Mouse (Mus musculus): ENCODE measurements around the gene Tpo. TPM values are rescaled to one million over a fixed set of nuclear protein-coding genes. Genes with fewer than 3 reads are reported as not detected.

Gene Tpo
- polyA plus RNA-seq (2016; fragmentation: Nextera tagmentation; extraction: Ambion mirVana), result not detected in 2 replicates

DNA sequence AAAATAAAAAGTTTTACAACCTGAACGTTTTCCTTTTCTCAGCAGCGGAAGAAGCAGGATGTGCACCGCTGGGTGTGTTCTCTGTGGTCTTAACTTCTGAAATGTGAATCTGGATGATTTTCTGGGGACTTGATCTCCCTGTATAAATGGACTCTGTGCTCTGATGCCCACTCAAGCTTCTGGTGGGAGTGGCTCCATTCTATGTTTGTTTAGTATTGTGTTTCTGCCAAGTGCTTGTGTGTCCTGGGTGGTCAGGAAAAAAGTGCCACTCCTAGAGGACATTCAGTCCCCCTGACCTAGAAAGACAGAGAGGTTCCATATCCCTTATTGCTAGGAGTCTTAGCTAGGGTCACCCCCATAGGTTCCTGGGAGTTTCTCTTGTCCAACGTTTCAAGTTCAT, at the start of gene Tpo:
Gene Tpo, minus strand, starts transcription at position 101 of the 400 bp plus-strand sequence.
- H3K27me3 ChIP-seq (ENCODE audit: poor library complexity, severe bottlenecking), result no peaks in the 10 kb centered on the region
- DNase-seq (ENCODE audit: extremely low spot score, low spot score), result no peak
- WGBS, result 94% methylated on average over 4 of the region's 4 CpGs
- H3K4me3 ChIP-seq, result no peak within 1 kb of the TSS
- no peaks in the 10 kb centered on the region for H3K4me1 ChIP-seq
- H3K36me3 ChIP-seq (replicated peaks), result no peaks in the 10 kb centered on the region
- H3K9me3 ChIP-seq, result no peaks in the 10 kb centered on the region
- H3K27ac ChIP-seq, result no peak within 1 kb of the TSS

- WGBS, result 88% methylated on average over 3 of the region's 3 CpGs
- H3K27ac ChIP-seq, result no peak overlapping the region
- DNase-seq (ENCODE audit: extremely low spot score, low spot score), result no peak
- H3K4me3 ChIP-seq, result no peak overlapping the region
- H3K4me1 ChIP-seq, result no peaks in the 10 kb centered on the region
- no peaks in the 10 kb centered on the region for H3K27me3 ChIP-seq (ENCODE audit: poor library complexity, severe bottlenecking)
- H3K36me3 ChIP-seq (replicated peaks), result no peaks in the 10 kb centered on the region
- no peaks in the 10 kb centered on the region for H3K9me3 ChIP-seq
Measured at GRCm38 (mm10) chr12:30181721-30182120, 49.3 kb upstream of the Tpo start.

DNA sequence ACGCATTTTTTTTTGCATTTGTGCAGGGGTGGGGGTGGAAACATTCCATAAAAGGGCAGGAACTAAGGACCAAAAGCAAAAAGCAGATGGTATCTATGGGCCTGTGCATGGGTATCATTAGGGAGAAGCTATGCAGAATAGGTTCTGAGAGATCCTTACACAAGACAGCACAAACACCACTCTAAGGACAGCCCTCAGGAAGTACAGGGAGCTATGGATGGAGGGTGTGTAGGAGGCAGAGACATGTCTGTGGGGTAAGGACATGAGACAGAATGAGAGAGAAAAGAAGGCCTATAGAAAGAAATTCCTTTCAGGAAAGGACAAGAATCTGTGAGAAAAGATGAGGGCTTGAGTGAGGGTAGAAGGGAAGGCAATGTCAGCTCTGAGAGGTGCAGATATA, 47.2 kb upstream of the Tpo start:
- Histone ChIP-seq H3K27me3 (ENCODE audit: poor library complexity, severe bottlenecking) (no peaks in the 10 kb centered on the region), H3K4me1 (no peaks in the 10 kb centered on the region), H3K36me3 (replicated peaks) (no peaks in the 10 kb centered on the region), H3K4me3 (no peak overlapping the region), H3K9me3 (no peaks in the 10 kb centered on the region), H3K27ac (no peak overlapping the region)
- DNase-seq (ENCODE audit: extremely low spot score, low spot score), result no peak
- 77% methylated on average over 1 of the region's 1 CpGs for WGBS

- Histone ChIP-seq H3K36me3 (replicated peaks) (no peaks in the 10 kb centered on the region), H3K4me1 (no peaks in the 10 kb centered on the region), H3K27me3 (ENCODE audit: poor library complexity, severe bottlenecking) (no peaks in the 10 kb centered on the region), H3K27ac (no peak overlapping the region), H3K9me3 (no peaks in the 10 kb centered on the region), H3K4me3 (no peak overlapping the region)
- WGBS, result 91% methylated on average over 6 of the region's 6 CpGs
- DNase-seq (ENCODE audit: extremely low spot score, low spot score), result no peak
Measured at GRCm38 (mm10) chr12:30177966-30178365, 45.5 kb upstream of the Tpo start.

- Histone ChIP-seq H3K27ac (no peak overlapping the region), H3K27me3 (ENCODE audit: poor library complexity, severe bottlenecking) (no peaks in the 10 kb centered on the region), H3K4me3 (no peak overlapping the region), H3K9me3 (no peaks in the 10 kb centered on the region), H3K4me1 (no peaks in the 10 kb centered on the region), H3K36me3 (replicated peaks) (no peaks in the 10 kb centered on the region)
- no peak for DNase-seq (ENCODE audit: extremely low spot score, low spot score)
- 89% methylated on average over 2 of the region's 2 CpGs for whole genome bisulfite sequencing
Measured at GRCm38 (mm10) chr12:30177529-30177928, 45.1 kb upstream of the Tpo start.

- Histone ChIP-seq H3K9me3 (no peaks in the 10 kb centered on the region), H3K4me3 (no peak overlapping the region), H3K36me3 (replicated peaks) (no peaks in the 10 kb centered on the region), H3K27me3 (ENCODE audit: poor library complexity, severe bottlenecking) (no peaks in the 10 kb centered on the region), H3K27ac (no peak overlapping the region), H3K4me1 (no peaks in the 10 kb centered on the region)
- DNase-seq (ENCODE audit: extremely low spot score, low spot score), result no peak
- WGBS, result 87% methylated on average over 3 of the region's 3 CpGs
Measured at GRCm38 (mm10) chr12:30168491-30168890, 36.1 kb upstream of the Tpo start.

DNA sequence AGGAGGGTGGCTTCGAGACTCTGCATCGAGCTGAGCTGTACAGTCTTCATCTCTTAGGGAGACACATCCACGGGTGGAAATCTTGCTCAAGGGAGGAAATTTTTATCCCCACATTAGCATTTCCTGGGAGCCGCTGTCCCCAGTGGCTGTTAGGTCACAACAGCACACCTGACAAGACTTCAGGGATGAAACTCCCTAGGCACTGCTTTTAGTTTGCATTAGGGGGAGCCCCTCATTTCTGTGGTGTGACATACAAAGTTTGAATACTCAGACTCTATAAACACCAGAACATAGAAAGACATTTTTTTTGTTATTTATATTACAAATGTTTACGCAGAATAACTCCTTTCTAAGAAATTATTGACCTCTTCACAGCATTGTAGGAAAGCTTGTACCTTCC, 32.1 kb upstream of the Tpo start:
- no peak overlapping the region for H3K4me3 ChIP-seq
- no peaks in the 10 kb centered on the region for H3K9me3 ChIP-seq
- H3K4me1 ChIP-seq, result no peaks in the 10 kb centered on the region
- H3K27me3 ChIP-seq (ENCODE audit: poor library complexity, severe bottlenecking), result no peaks in the 10 kb centered on the region
- no peak overlapping the region for H3K27ac ChIP-seq
- DNase-seq (ENCODE audit: extremely low spot score, low spot score), result no peak
- 84% methylated on average over 5 of the region's 5 CpGs for WGBS
- no peaks in the 10 kb centered on the region for H3K36me3 ChIP-seq (replicated peaks)

GRCm38 (mm10) chr12:30164005-30164404, 31.6 kb upstream of the Tpo start:
- no peaks in the 10 kb centered on the region for H3K36me3 ChIP-seq (replicated peaks)
- no peak for DNase-seq (ENCODE audit: extremely low spot score, low spot score)
- H3K27ac ChIP-seq, result no peak overlapping the region
- H3K9me3 ChIP-seq, result no peaks in the 10 kb centered on the region
- no peak overlapping the region for H3K4me3 ChIP-seq
- no peaks in the 10 kb centered on the region for H3K27me3 ChIP-seq (ENCODE audit: poor library complexity, severe bottlenecking)
- 92% methylated on average over 6 of the region's 6 CpGs for WGBS
- H3K4me1 ChIP-seq, result no peaks in the 10 kb centered on the region

GRCm38 (mm10) chr12:30161731-30162406, 29.4 kb upstream of the Tpo start:
- Histone ChIP-seq H3K4me1 (no peaks in the 10 kb centered on the region), H3K9me3 (no peaks in the 10 kb centered on the region), H3K4me3 (no peak overlapping the region), H3K36me3 (replicated peaks) (no peaks in the 10 kb centered on the region), H3K27me3 (ENCODE audit: poor library complexity, severe bottlenecking) (no peaks in the 10 kb centered on the region), H3K27ac (no peak overlapping the region)
- WGBS, result 91% methylated on average over 5 of the region's 5 CpGs
- DNase-seq (ENCODE audit: extremely low spot score, low spot score), result no peak

DNA sequence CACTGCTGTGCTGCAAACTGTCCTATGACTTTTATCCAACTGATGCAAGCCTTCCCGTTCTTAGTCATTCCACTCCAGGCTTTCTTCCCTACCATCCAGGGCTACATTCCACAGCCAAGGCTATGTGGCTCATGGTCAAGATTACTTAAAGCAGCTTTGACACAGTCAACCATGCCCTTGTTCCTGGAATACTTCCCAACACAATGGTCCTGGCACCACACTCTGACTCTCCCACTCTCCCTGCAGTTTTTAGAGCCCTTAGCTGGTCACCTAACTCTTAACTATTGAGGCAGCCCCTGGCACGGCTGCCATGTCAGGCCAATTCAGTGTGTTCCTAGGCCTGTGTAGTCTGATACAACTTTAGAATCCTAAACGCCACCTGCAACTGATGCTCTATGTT, 28.1 kb upstream of the Tpo start:
- DNase-seq (ENCODE audit: extremely low spot score, low spot score), result no peak
- WGBS, result 90% methylated on average over 3 of the region's 3 CpGs

DNA sequence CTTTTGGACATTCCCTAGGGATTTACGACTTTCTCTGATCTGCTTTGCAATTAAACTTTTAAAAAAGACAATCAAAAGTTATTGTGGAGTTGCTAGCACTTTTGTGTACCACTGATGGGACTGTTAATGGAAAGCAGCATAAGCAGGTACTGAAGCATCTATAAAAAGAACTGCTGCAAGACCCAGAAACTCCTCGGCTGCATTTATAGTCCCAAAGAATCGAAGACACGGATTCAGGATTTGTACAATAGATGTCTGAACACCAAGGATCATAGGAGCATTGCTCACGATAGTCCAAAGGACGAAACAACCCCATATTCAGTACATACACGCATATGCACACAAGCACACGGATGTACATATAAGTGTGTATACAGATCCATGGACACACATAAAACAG, 27.4 kb upstream of the Tpo start:
- no peak overlapping the region for H3K4me3 ChIP-seq
- no peaks in the 10 kb centered on the region for H3K4me1 ChIP-seq
- no peak overlapping the region for H3K27ac ChIP-seq
- no peak for DNase-seq (ENCODE audit: extremely low spot score, low spot score)
- WGBS, result 87% methylated on average over 8 of the region's 8 CpGs
- H3K9me3 ChIP-seq, result no peaks in the 10 kb centered on the region
- no peaks in the 10 kb centered on the region for H3K27me3 ChIP-seq (ENCODE audit: poor library complexity, severe bottlenecking)
- H3K36me3 ChIP-seq (replicated peaks), result no peaks in the 10 kb centered on the region

More for the DNA sequence above, 28.1 kb upstream of the Tpo start:
- no peak overlapping the region for H3K4me3 ChIP-seq
- H3K4me1 ChIP-seq, result no peaks in the 10 kb centered on the region
- H3K27me3 ChIP-seq (ENCODE audit: poor library complexity, severe bottlenecking), result no peaks in the 10 kb centered on the region
- H3K9me3 ChIP-seq, result no peaks in the 10 kb centered on the region
- H3K36me3 ChIP-seq (replicated peaks), result no peaks in the 10 kb centered on the region
- H3K27ac ChIP-seq, result no peak overlapping the region

GRCm38 (mm10) chr12:30154079-30154673, 21.8 kb upstream of the Tpo start:
- H3K27me3 ChIP-seq (ENCODE audit: poor library complexity, severe bottlenecking), result no peaks in the 10 kb centered on the region
- H3K9me3 ChIP-seq, result no peaks in the 10 kb centered on the region
- H3K4me3 ChIP-seq, result no peak overlapping the region
- no peaks in the 10 kb centered on the region for H3K4me1 ChIP-seq
- DNase-seq (ENCODE audit: extremely low spot score, low spot score), result no peak
- no peaks in the 10 kb centered on the region for H3K36me3 ChIP-seq (replicated peaks)
- WGBS, result 77% methylated on average over 7 of the region's 7 CpGs
- H3K27ac ChIP-seq, result no peak overlapping the region

DNA sequence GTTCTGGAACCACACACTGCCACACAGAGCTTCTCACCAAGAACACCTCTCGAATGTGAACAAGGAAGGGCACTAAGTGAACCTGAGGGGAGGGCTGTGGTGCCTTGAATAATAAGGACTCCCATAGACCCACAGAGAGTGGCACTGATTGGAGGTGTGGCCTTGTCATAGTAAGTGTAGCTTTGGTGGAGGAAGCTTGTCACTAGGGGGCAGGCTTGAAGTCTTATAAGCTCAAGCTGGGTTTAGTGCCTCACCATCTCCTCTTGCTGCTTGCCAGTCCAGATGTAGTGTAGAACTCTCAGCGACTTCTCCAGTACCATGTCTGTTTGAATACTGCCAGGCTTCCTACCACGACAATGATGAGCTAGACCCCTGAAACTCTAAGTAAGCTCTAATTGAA, 9.7 kb upstream of the Tpo start:
- H3K4me1 ChIP-seq, result no peaks in the 10 kb centered on the region
- no peak overlapping the region for H3K4me3 ChIP-seq
- DNase-seq (ENCODE audit: extremely low spot score, low spot score), result no peak
- H3K9me3 ChIP-seq, result no peaks in the 10 kb centered on the region
- no peaks in the 10 kb centered on the region for H3K36me3 ChIP-seq (replicated peaks)
- WGBS, result 69% methylated on average over 3 of the region's 3 CpGs
- no peaks in the 10 kb centered on the region for H3K27me3 ChIP-seq (ENCODE audit: poor library complexity, severe bottlenecking)
- H3K27ac ChIP-seq, result no peak overlapping the region

DNA sequence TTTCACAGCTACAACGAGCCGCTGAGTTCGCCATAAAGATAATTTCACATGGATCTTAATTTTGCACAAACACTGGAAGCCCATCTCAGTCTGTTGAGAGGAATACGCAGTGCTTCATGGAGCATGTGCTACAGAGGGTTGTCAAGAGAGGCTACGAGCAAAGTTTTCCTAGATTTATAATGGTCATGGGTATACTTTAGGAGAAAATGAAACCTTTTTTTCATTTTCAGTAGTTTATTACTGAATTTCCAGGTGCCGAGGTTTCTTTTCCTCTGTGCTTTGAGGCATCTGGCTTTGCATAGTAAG, 3.1 kb downstream of the Tpo start:
- no peak overlapping the region for H3K4me3 ChIP-seq
- no peaks in the 10 kb centered on the region for H3K27me3 ChIP-seq (ENCODE audit: poor library complexity, severe bottlenecking)
- H3K9me3 ChIP-seq, result no peaks in the 10 kb centered on the region
- H3K36me3 ChIP-seq (replicated peaks), result no peaks in the 10 kb centered on the region
- no peaks in the 10 kb centered on the region for H3K4me1 ChIP-seq
- no peak for DNase-seq (ENCODE audit: extremely low spot score, low spot score)
- 87% methylated on average over 6 of the region's 6 CpGs for WGBS
- H3K27ac ChIP-seq, result no peak overlapping the region

Data from forebrain, embryonic 10.5 days (tissue).